Mouse (Mus musculus) hindbrain, embryonic 10.5 days (tissue): ENCODE measurements around the gene Zdhhc23. TPM values are rescaled to one million over a fixed set of nuclear protein-coding genes. Genes with fewer than 3 reads are reported as not detected.

Experiments used
- DNase-seq: peaks from one replicate; pipeline ENCODE4 v3.0.0-alpha.2; 2017; ENCODE audit warnings: low spot score
- H3K27ac ChIP-seq: fragments of 300-500 bp; sonication (generic); 2 replicates; pipeline ENCODE4 v1.5.1; 2016; ENCODE audit warnings: mild to moderate bottlenecking, moderate library complexity
- H3K27me3 ChIP-seq: fragments of 300-500 bp; sonication (generic); 2 replicates; pipeline ENCODE4 v1.6.1; 2016; ENCODE audit warnings: mild to moderate bottlenecking; ENCODE audit not compliant: poor library complexity, insufficient read depth, severe bottlenecking
- H3K36me3 ChIP-seq: fragments of 300-500 bp; sonication (generic); 2 replicates; pipeline ENCODE4 v1.6.1; 2016; ENCODE audit warnings: mild to moderate bottlenecking, moderate library complexity
- H3K4me1 ChIP-seq: fragments of 300-500 bp; sonication (generic); replicated peaks from 2 replicates; pipeline ENCODE4 v1.6.1; 2016; ENCODE audit warnings: mild to moderate bottlenecking
- H3K4me3 ChIP-seq: fragments of 300-500 bp; sonication (generic); 2 replicates; pipeline ENCODE4 v1.5.1; 2016; ENCODE audit warnings: mild to moderate bottlenecking, moderate library complexity
- H3K9me3 ChIP-seq: fragments of 300-500 bp; sonication (generic); 2 replicates; pipeline ENCODE4 v1.6.1; 2016; ENCODE audit warnings: mild to moderate bottlenecking, moderate library complexity
- WGBS: fragments of 180-500 bp; shearing (Covaris S2); methylation state at CpG from one replicate; pipeline ENCODE4 v1.1.7; 2016; 5-methylcytosine and 5-hydroxymethylcytosine counted together
- polyA plus RNA-seq: library from polyadenylated mRNA; unstranded; fragments of >200 nt; fragmentation: Nextera tagmentation; extraction: Ambion mirVana; gene quantifications from 2 replicates; pipeline ENCODE4 v1.2.1, GENCODE M21; 2016

Gene Zdhhc23
- polyA plus RNA-seq, 1 experiment from 2014 or later, result 0.25 TPM

GRCm38 (mm10) chr16:43994623-43995022 is 15.0 kb upstream of the Zdhhc23 start:
- no peak overlapping the region for H3K4me3 ChIP-seq
- WGBS, result 86% methylated on average over 3 of the region's 3 CpGs

GRCm38 (mm10) chr16:43986299-43986698 is 6.7 kb upstream of the Zdhhc23 start:
- 93% methylated on average over 4 of the region's 4 CpGs for WGBS
- no peak for DNase-seq
- Histone ChIP-seq H3K36me3 (no peaks in the 10 kb centered on the region), H3K27me3 (peaks cover 4% of the 10 kb centered on the region), H3K4me1 (0 out of 2 replicates have a peak, but pooled peaks cover 3% of the 10 kb centered on the region), H3K27ac (no peak overlapping the region), H3K9me3 (no peaks in the 10 kb centered on the region), H3K4me3 (no peak overlapping the region)

More at GRCm38 (mm10) chr16:43994623-43995022, 15.0 kb upstream of the Zdhhc23 start:
- no peak for DNase-seq
- no peaks in the 10 kb centered on the region for H3K9me3 ChIP-seq
- no peaks in the 10 kb centered on the region for H3K27me3 ChIP-seq
- no peaks in the 10 kb centered on the region for H3K36me3 ChIP-seq
- H3K27ac ChIP-seq, result no peak overlapping the region
- no peaks in the 10 kb centered on the region for H3K4me1 ChIP-seq

- Histone ChIP-seq H3K36me3 (no peaks in the 10 kb centered on the region), H3K9me3 (no peaks in the 10 kb centered on the region), H3K27ac (no peak overlapping the region; the same call in 1 of the 2 replicates), H3K27me3 (peaks cover 48% of the 10 kb centered on the region), H3K4me3 (peak overlapping the region; percentile 77), H3K4me1 (peaks cover 15% of the 10 kb centered on the region)
- no peak for DNase-seq
- 33% methylated on average over 9 of the region's 9 CpGs for WGBS
Observed at GRCm38 (mm10) chr16:43980110-43980609, 569 bp upstream of the Zdhhc23 start.

GRCm38 (mm10) chr16:43979010-43979327 is 622 bp downstream of the Zdhhc23 start:
- no peak for DNase-seq
- H3K4me1 ChIP-seq, result peaks cover 15% of the 10 kb centered on the region
- H3K36me3 ChIP-seq, result no peaks in the 10 kb centered on the region
- no peaks in the 10 kb centered on the region for H3K9me3 ChIP-seq
- peaks cover 48% of the 10 kb centered on the region for H3K27me3 ChIP-seq
- peak overlapping the region; percentile 77 for H3K4me3 ChIP-seq
- WGBS, result 21% methylated on average over 7 of the region's 7 CpGs
- 0 out of 2 replicates have a peak overlapping the region, but pooled peaks have one; percentile 73 for H3K27ac ChIP-seq

- 76% methylated on average over 22 of the region's 22 CpGs for WGBS
- H3K27ac ChIP-seq, result no peak overlapping the region
- 0 out of 2 replicates have a peak, but pooled peaks cover 3% of the 10 kb centered on the region for H3K36me3 ChIP-seq
- H3K4me3 ChIP-seq, result no peak overlapping the region
- H3K4me1 ChIP-seq, result no peaks in the 10 kb centered on the region; the same call in 1 of the 2 replicates
- no peaks in the 10 kb centered on the region for H3K9me3 ChIP-seq
- peaks cover 18% of the 10 kb centered on the region for H3K27me3 ChIP-seq
- no peak for DNase-seq
Observed at GRCm38 (mm10) chr16:43973606-43974220, 5.9 kb downstream of the Zdhhc23 start.

- Histone ChIP-seq H3K36me3 (0 out of 2 replicates have a peak, but pooled peaks cover 4% of the 10 kb centered on the region), H3K4me1 (no peaks in the 10 kb centered on the region; the same call in 1 of the 2 replicates), H3K27ac (no peak overlapping the region), H3K9me3 (no peaks in the 10 kb centered on the region), H3K4me3 (no peak overlapping the region), H3K27me3 (peaks cover 12% of the 10 kb centered on the region)
- DNase-seq, result no peak
- WGBS, result 95% methylated on average over 11 of the region's 11 CpGs
Observed at GRCm38 (mm10) chr16:43973147-43973546, 6.4 kb downstream of the Zdhhc23 start.

GRCm38 (mm10) chr16:43972391-43972790 is 7.2 kb downstream of the Zdhhc23 start:
- Histone ChIP-seq H3K27me3 (peaks cover 5% of the 10 kb centered on the region), H3K9me3 (no peaks in the 10 kb centered on the region), H3K4me3 (no peak overlapping the region), H3K27ac (no peak overlapping the region), H3K4me1 (no peaks in the 10 kb centered on the region; the same call in 1 of the 2 replicates), H3K36me3 (0 out of 2 replicates have a peak, but pooled peaks cover 4% of the 10 kb centered on the region)
- no peak for DNase-seq
- WGBS, result 91% methylated on average over 2 of the region's 2 CpGs

GRCm38 (mm10) chr16:43971741-43972140 is 7.8 kb downstream of the Zdhhc23 start:
- WGBS, result 94% methylated on average over 9 of the region's 9 CpGs
- H3K4me3 ChIP-seq, result no peak overlapping the region

GRCm38 (mm10) chr16:43971189-43971588 is 8.4 kb downstream of the Zdhhc23 start:
- Histone ChIP-seq H3K4me1 (no peaks in the 10 kb centered on the region; the same call in 1 of the 2 replicates), H3K27me3 (no peaks in the 10 kb centered on the region), H3K27ac (no peak overlapping the region), H3K4me3 (no peak overlapping the region), H3K36me3 (0 out of 2 replicates have a peak, but pooled peaks cover 4% of the 10 kb centered on the region), H3K9me3 (no peaks in the 10 kb centered on the region)
- 95% methylated on average over 11 of the region's 11 CpGs for WGBS
- DNase-seq, result no peak

More at GRCm38 (mm10) chr16:43971741-43972140, 7.8 kb downstream of the Zdhhc23 start:
- H3K27me3 ChIP-seq, result no peaks in the 10 kb centered on the region
- H3K36me3 ChIP-seq, result 0 out of 2 replicates have a peak, but pooled peaks cover 4% of the 10 kb centered on the region
- H3K27ac ChIP-seq, result no peak overlapping the region
- no peak for DNase-seq
- H3K4me1 ChIP-seq, result no peaks in the 10 kb centered on the region; the same call in 1 of the 2 replicates
- H3K9me3 ChIP-seq, result no peaks in the 10 kb centered on the region

- Histone ChIP-seq H3K4me3 (no peak overlapping the region), H3K27me3 (no peaks in the 10 kb centered on the region), H3K36me3 (0 out of 2 replicates have a peak, but pooled peaks cover 4% of the 10 kb centered on the region), H3K4me1 (no peaks in the 10 kb centered on the region; the same call in 1 of the 2 replicates), H3K9me3 (no peaks in the 10 kb centered on the region), H3K27ac (no peak overlapping the region)
- 86% methylated on average over 3 of the region's 3 CpGs for WGBS
- no peak for DNase-seq
Observed at GRCm38 (mm10) chr16:43970426-43970825, 9.2 kb downstream of the Zdhhc23 start.

GRCm38 (mm10) chr16:43965781-43966389 is 13.7 kb downstream of the Zdhhc23 start:
- Histone ChIP-seq H3K4me1 (no peaks in the 10 kb centered on the region; the same call in 1 of the 2 replicates), H3K9me3 (no peaks in the 10 kb centered on the region), H3K36me3 (peaks cover 4% of the 10 kb centered on the region; the same call in 1 of the 2 replicates), H3K27me3 (no peaks in the 10 kb centered on the region), H3K4me3 (no peak overlapping the region), H3K27ac (0 out of 2 replicates have a peak overlapping the region, but pooled peaks have one; percentile 16)
- WGBS, result 86% methylated on average over 13 of the region's 13 CpGs
- no peak for DNase-seq

- no peak overlapping the region for H3K4me3 ChIP-seq
- H3K4me1 ChIP-seq, result no peaks in the 10 kb centered on the region; the same call in 1 of the 2 replicates
- no peak for DNase-seq
- peaks cover 5% of the 10 kb centered on the region; the same call in 1 of the 2 replicates for H3K36me3 ChIP-seq
- H3K27ac ChIP-seq, result no peak overlapping the region
- H3K9me3 ChIP-seq, result no peaks in the 10 kb centered on the region
- 90% methylated on average over 3 of the region's 3 CpGs for WGBS
- no peaks in the 10 kb centered on the region for H3K27me3 ChIP-seq
Observed at GRCm38 (mm10) chr16:43963780-43964179, 15.8 kb downstream of the Zdhhc23 start.

- no peak overlapping the region for H3K4me3 ChIP-seq
- peaks cover 4% of the 10 kb centered on the region; the same call in 1 of the 2 replicates for H3K36me3 ChIP-seq
- WGBS, result 90% methylated on average over 9 of the region's 9 CpGs
- no peaks in the 10 kb centered on the region; the same call in 1 of the 2 replicates for H3K4me1 ChIP-seq
- DNase-seq, result no peak
- no peaks in the 10 kb centered on the region for H3K27me3 ChIP-seq
- H3K27ac ChIP-seq, result no peak overlapping the region
- H3K9me3 ChIP-seq, result no peaks in the 10 kb centered on the region
Observed at GRCm38 (mm10) chr16:43963291-43963690, 16.3 kb downstream of the Zdhhc23 start.
